Mouse (Mus musculus) liver, embryonic 16.5 days (tissue): ENCODE data around the gene Kpna1. TPM values are rescaled to one million over a fixed set of nuclear protein-coding genes. Genes with fewer than 3 reads are reported as not detected.
"Not testable (repeated sequence)": the region's sequence is repeated elsewhere in the genome, so short reads cannot be mapped to it uniquely, and the experiment has no call there.

Source experiments
- ATAC-seq: fragments of 200-750 bp; cut with Nextera tagmentation; 2 replicates; pipeline ENCODE4 v1.8.0; 2017; ENCODE audit warnings: low read depth, mild to moderate bottlenecking, moderate number of reproducible peaks, moderate library complexity
- H3K27ac ChIP-seq: fragments of 300-500 bp; sonication (generic); 2 replicates; pipeline ENCODE4 v1.5.1; 2014; ENCODE audit warnings: mild to moderate bottlenecking, low read length
- H3K27me3 ChIP-seq: fragments of 300-500 bp; sonication (generic); 2 replicates; pipeline ENCODE4 v1.6.1; 2014; ENCODE audit warnings: low read depth, low read length, mixed read lengths; ENCODE audit not compliant: control insufficient read depth, insufficient read depth
- H3K36me3 ChIP-seq: fragments of 300-500 bp; sonication (generic); 2 replicates; pipeline ENCODE4 v1.6.1; 2014; ENCODE audit warnings: mild to moderate bottlenecking; ENCODE audit not compliant: control insufficient read depth, insufficient read depth
- H3K4me1 ChIP-seq: fragments of 300-500 bp; sonication (generic); 2 replicates; pipeline ENCODE4 v1.6.1; 2014; ENCODE audit warnings: low read depth, low read length, mixed read lengths; ENCODE audit not compliant: control insufficient read depth
- H3K4me2 ChIP-seq: fragments of 300-500 bp; sonication (generic); 2 replicates; pipeline ENCODE4 v1.6.1; 2014; ENCODE audit warnings: low read depth, low read length, mixed read lengths
- H3K4me3 ChIP-seq: fragments of 300-500 bp; sonication (generic); 2 replicates; pipeline ENCODE4 v1.5.1; 2014; ENCODE audit warnings: low read depth, mild to moderate bottlenecking, low read length
- H3K9ac ChIP-seq: fragments of 300-500 bp; sonication (generic); 2 replicates; pipeline ENCODE4 v1.6.1; 2014; ENCODE audit warnings: low read depth, low read length
- H3K9me3 ChIP-seq: fragments of 300-500 bp; sonication (generic); replicated peaks from 2 replicates; pipeline ENCODE4 v1.6.1; 2016; ENCODE audit warnings: low read length; ENCODE audit not compliant: control insufficient read depth
- WGBS: fragments of 180-500 bp; shearing (Covaris S2); extraction: QIAGEN DNeasy Blood & Tissue Kit; methylation state at CpG from one replicate; pipeline ENCODE4 v1.1.7; 2014; ENCODE audit not compliant: insufficient replicate concordance; 5-methylcytosine and 5-hydroxymethylcytosine counted together
- polyA plus RNA-seq: library from polyadenylated mRNA; unstranded; fragments of >200 nt; fragmentation: Nextera tagmentation; extraction: Ambion mirVana; gene quantifications from 2 replicates; pipeline ENCODE4 v1.2.1, GENCODE M21; 2015

Kpna1 gene
- polyA plus RNA-seq, 1 experiment from 2014 or later, result 31.3 TPM

DNA sequence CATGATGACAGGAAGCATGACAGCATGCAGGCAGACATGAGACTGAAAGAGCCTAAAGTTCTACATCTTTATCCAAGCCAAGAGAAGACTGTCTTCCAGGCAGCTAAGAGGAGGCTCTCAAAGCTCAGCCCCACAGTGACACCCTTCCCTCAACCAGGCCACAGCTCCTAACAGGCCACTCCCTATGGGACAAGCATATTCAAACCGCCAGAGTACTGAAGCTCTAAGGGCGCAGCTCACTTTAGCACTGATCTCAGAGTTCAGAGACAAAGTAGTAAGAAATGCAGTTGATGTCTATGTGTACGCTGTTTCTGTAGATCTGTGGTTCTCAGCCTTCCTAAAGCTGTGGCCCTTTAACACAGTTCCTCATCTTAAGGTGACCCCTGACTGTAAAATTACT lies 27.3 kb upstream of the Kpna1 start:
- H3K27ac ChIP-seq, result no peak overlapping the region
- no peak overlapping the region for H3K9ac ChIP-seq
- WGBS, result 79% methylated on average over 3 of the region's 3 CpGs
- H3K36me3 ChIP-seq, result peaks cover 2% of the 10 kb centered on the region
- H3K9me3 ChIP-seq, result no peaks in the 10 kb centered on the region
- H3K4me3 ChIP-seq, result no peak overlapping the region
- no peak for ATAC-seq
- no peaks in the 10 kb centered on the region for H3K4me1 ChIP-seq
- no peaks in the 10 kb centered on the region for H3K27me3 ChIP-seq
- no peak overlapping the region for H3K4me2 ChIP-seq

DNA sequence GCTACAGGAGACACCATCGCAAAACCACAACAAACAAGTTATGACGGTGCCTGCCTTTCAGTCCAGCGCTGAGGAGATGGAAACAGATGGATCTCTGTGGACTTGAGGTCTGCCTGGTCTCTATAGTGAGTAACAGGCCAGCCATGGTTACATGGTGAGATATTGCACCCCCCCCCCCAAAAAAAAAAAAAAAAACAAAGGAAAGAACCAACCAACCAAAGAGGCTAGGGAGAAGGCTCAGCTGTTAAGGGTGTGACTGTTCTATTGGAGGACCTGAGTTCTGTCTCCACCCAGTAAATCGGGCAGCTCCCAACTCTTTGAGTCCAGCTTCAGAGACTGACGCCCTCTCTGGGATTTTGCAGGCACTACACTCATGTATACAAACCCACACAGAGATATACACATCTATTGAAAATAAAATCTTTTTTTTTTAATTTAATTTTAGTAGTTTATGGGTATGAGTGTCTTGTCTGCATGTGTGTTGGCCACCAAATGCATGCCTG lies 25.9 kb upstream of the Kpna1 start:
- no peaks in the 10 kb centered on the region for H3K9me3 ChIP-seq
- no peaks in the 10 kb centered on the region; the same call in 1 of the 2 replicates for H3K36me3 ChIP-seq
- no peaks in the 10 kb centered on the region for H3K4me1 ChIP-seq
- WGBS, result 67% methylated on average over 5 of the region's 5 CpGs
- no peak overlapping the region for H3K27ac ChIP-seq
- H3K27me3 ChIP-seq, result no peaks in the 10 kb centered on the region
- H3K9ac ChIP-seq, result no peak overlapping the region
- ATAC-seq, result no peak
- H3K4me2 ChIP-seq, result no peak overlapping the region
- no peak overlapping the region for H3K4me3 ChIP-seq

DNA sequence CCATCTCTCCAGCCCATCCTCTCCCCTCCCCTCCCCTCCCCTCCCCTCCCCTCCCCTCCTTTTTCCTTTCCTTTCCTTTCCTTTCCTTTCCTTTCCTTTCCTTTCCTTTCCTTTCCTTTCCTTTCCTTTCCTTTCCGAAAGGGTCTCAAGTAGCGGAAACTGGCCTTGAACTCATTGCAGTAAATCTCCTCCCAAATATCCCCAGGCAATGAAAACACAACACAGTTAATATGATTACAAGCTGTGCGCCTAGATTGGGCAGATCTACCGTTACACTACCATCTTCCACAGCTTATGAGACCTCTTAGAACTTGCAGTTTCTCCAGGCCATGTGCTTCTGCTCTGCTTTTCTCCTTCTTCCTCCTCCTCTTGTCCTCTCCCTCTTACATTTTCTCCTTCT lies 12.6 kb upstream of the Kpna1 start:
- 64% methylated on average over 3 of the region's 4 CpGs for WGBS
- H3K9ac ChIP-seq, H3K27ac ChIP-seq, ATAC-seq, H3K27me3 ChIP-seq, H3K4me2 ChIP-seq, H3K36me3 ChIP-seq, H3K4me3 ChIP-seq, H3K4me1 ChIP-seq, H3K9me3 ChIP-seq: not testable (repeated sequence)

DNA sequence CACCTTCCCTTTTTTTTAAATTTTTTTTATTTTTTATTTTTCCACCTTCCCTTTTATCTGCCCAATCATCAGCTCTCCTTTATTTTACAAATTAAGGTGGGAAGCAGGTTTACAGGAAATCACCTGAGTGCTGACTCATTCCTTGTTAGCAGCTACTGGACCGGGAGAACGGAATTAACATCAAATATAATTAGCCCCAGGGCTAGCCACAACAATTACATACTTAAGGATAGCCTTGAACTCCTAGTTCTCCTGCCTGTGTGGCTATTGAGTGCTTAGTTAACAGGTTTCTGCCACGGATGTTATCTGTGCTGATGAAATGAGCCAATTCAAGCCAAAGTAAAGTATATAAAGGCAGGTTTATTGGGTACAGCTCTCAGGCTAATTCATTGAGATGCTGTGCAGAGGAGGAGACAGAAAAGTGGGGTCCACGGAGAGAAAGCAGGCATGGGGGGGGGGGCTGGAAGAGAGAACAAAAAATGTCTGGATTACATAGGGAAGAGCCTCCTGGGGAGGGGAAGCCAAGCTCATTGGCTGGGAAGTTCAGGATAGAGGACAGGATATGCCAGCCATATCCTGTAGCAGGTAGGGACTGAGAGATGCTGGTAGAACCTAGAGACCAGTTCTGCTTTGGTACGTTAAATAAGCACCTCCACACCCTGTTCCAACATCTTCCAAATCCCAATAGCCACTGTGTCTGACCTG lies 12.0 kb upstream of the Kpna1 start:
- no peak overlapping the region for H3K4me2 ChIP-seq
- no peaks in the 10 kb centered on the region for H3K4me1 ChIP-seq
- no peaks in the 10 kb centered on the region for H3K27me3 ChIP-seq
- 66% methylated on average over 5 of the region's 5 CpGs for WGBS
- H3K4me3 ChIP-seq, result no peak overlapping the region
- H3K27ac ChIP-seq, result no peak overlapping the region
- no peaks in the 10 kb centered on the region for H3K9me3 ChIP-seq
- no peak for ATAC-seq
- H3K36me3 ChIP-seq, result 0 out of 2 replicates have a peak, but pooled peaks cover 2% of the 10 kb centered on the region
- H3K9ac ChIP-seq, result no peak overlapping the region

DNA sequence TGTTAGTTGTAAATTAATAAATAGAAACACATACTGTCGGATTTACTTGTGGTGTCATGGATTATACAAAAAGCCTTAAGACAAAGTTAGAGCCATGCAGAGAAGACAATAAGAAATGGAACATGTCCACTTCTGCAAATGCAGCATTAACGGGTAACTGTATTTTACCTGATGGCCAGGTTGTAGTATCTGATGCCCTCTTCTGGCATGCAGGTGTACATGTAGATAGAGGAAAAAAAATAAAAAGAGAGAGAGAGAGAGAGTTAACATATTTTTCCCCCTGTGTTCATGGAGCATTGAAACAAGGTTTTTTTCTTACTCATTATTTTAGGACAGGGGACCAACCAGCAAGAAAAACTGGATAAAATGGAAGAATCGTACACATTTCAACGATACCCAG lies 11.2 kb upstream of the Kpna1 start:
- H3K4me3 ChIP-seq, result no peak overlapping the region
- 81% methylated on average over 4 of the region's 4 CpGs for WGBS
- no peaks in the 10 kb centered on the region for H3K9me3 ChIP-seq
- ATAC-seq, result no peak
- no peak overlapping the region for H3K9ac ChIP-seq
- H3K36me3 ChIP-seq, result peaks cover 2% of the 10 kb centered on the region; the same call in 1 of the 2 replicates
- no peaks in the 10 kb centered on the region for H3K27me3 ChIP-seq
- no peak overlapping the region for H3K27ac ChIP-seq
- no peak overlapping the region for H3K4me2 ChIP-seq
- no peaks in the 10 kb centered on the region for H3K4me1 ChIP-seq

DNA sequence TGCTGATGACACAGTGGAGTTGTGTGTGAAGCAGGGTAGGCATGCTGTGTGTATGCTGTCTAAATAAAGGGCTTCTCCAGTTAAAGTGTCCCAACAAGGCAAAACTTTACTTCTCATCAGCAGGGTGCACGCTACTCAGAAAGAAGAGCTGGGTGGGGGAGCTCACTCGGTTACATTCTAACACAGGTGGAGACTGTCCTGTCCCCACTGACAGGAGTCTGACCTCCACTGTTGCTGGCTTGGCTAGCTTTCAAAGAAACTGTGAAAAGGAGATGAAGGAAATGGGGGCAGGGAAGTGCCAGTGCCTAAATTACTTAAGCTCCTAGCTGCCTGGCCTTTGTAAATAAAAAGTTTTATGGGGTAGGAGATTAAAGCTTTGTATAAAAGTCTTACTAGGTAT lies 10.4 kb upstream of the Kpna1 start:
- Histone ChIP-seq H3K9me3 (no peaks in the 10 kb centered on the region), H3K27ac (no peak overlapping the region), H3K4me1 (no peaks in the 10 kb centered on the region), H3K27me3 (no peaks in the 10 kb centered on the region), H3K4me3 (no peak overlapping the region), H3K36me3 (peaks cover 2% of the 10 kb centered on the region; the same call in 1 of the 2 replicates), H3K4me2 (no peak overlapping the region), H3K9ac (no peak overlapping the region)
- 77% methylated on average over 2 of the region's 2 CpGs for WGBS
- ATAC-seq, result no peak

DNA sequence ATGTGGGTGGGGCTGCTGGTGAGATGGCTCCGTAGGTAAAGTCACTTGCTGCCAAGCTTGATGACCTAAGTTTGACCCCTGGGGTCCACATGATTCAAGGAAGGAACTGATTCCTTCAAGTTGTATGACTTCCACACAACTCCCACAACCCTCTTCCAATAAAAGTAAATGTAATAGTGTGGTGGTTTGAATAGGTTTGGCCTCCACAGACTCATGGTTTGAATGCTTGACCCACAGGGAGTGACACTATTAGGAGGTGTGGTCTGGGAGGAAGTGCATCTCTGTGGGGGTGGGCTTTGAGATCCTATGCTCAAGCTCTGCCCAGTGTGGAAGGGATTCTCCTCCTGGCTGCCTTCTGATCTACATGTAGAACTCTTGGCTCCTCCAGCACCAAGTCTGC lies 4.5 kb upstream of the Kpna1 start:
- H3K9ac ChIP-seq, result no peak overlapping the region
- no peak overlapping the region for H3K4me3 ChIP-seq
- no peaks in the 10 kb centered on the region for H3K4me1 ChIP-seq
- no peaks in the 10 kb centered on the region for H3K27me3 ChIP-seq
- no peak overlapping the region for H3K27ac ChIP-seq
- no peak for ATAC-seq
- WGBS, result 33% methylated on average over 1 of the region's 1 CpGs
- no peaks in the 10 kb centered on the region for H3K9me3 ChIP-seq
- H3K4me2 ChIP-seq, result no peak overlapping the region
- H3K36me3 ChIP-seq, result no peaks in the 10 kb centered on the region; the same call in 1 of the 2 replicates

DNA sequence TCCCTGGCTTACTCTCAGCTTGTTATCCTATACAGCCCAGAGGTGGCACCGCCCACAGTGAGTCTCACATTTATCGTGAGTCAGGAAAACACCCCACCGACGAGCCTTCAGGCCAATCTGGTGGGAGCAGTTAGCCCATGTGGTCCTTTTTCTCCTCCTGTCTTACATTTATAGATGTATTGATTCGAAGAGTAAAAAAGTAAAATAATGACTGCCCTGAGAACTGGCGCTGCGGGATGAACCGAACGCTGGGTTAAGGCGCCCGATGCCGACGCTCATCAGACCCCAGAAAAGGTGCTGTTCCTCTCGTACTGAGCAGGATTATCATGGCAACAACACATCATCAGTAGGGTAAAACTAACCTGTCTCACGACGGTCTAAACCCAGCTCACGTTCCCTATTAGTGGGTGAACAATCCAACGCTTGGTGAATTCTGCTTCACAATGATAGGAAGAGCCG lies 2.8 kb downstream of the Kpna1 start:
- Histone ChIP-seq H3K4me1 (peaks cover 18% of the 10 kb centered on the region), H3K4me2 (peak overlapping the region; percentile 15; the same call in 1 of the 2 replicates), H3K36me3 (no peaks in the 10 kb centered on the region), H3K4me3 (no peak overlapping the region), H3K27ac (peak overlapping the region; percentile 1; the same call in 1 of the 2 replicates), H3K27me3 (no peaks in the 10 kb centered on the region), H3K9ac (no peak overlapping the region), H3K9me3 (no peaks in the 10 kb centered on the region)
- ATAC-seq, result peak; percentile 81
- 45% methylated on average over 19 of the region's 19 CpGs for WGBS

DNA sequence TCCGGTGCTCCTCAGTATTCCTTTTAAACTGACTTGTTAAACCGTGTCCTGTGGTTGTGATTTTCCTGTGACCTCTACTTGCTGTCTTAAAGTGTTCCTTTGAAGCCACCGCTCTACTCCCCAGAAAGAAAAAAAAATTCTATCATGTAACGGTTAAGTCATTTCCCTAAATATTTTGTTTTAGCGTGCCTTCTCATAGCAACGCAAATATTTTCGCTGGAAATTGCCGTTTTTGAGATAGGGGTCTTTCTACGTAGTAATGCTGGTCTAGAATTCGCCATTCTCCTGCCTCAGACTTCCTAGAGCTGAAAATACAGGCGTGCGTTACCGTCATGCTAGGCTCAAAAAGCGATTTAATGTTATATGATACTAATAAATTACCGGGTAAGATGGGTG lies 4.0 kb downstream of the Kpna1 start:
- peaks cover 23% of the 10 kb centered on the region for H3K4me1 ChIP-seq
- ATAC-seq, result no peak
- H3K9me3 ChIP-seq, result no peaks in the 10 kb centered on the region
- no peaks in the 10 kb centered on the region for H3K36me3 ChIP-seq
- H3K27me3 ChIP-seq, result no peaks in the 10 kb centered on the region
- H3K4me3 ChIP-seq, result peak overlapping the region; percentile 88
- WGBS, result 2% methylated on average over 15 of the region's 15 CpGs
- peak overlapping the region; percentile 100 for H3K27ac ChIP-seq
- H3K4me2 ChIP-seq, result peak overlapping the region; percentile 93
- H3K9ac ChIP-seq, result peak overlapping the region; percentile 97
